Mouse (Mus musculus): ENCODE results near the gene Oser1.
"Not testable (repeated sequence)": the region's sequence is repeated elsewhere in the genome, so short reads cannot be mapped to it uniquely, and the experiment has no call there.

The Oser1 gene

GRCm38 (mm10) chr2:163443543-163443942 lies 19.0 kb upstream of the Oser1 start:
- no peak for DNase-seq (ENCODE audit: low spot score)

- no peak for DNase-seq (ENCODE audit: low spot score)
Measured at GRCm38 (mm10) chr2:163439488-163439887, 15.0 kb upstream of the Oser1 start.

GRCm38 (mm10) chr2:163438619-163439451 lies 14.3 kb upstream of the Oser1 start:
- peak; percentile 29 for DNase-seq (ENCODE audit: low spot score)

GRCm38 (mm10) chr2:163438246-163438618 lies 13.7 kb upstream of the Oser1 start, which contains the start of gene Gdap1l1:
Gene Gdap1l1, plus strand, starts transcription at chr2:163438476.
- no peak for DNase-seq (ENCODE audit: low spot score)

- no peak for DNase-seq (ENCODE audit: low spot score)
Measured at GRCm38 (mm10) chr2:163437800-163438199, 13.3 kb upstream of the Oser1 start.

- DNase-seq (ENCODE audit: low spot score), result no peak
Measured at GRCm38 (mm10) chr2:163433971-163434370, 9.5 kb upstream of the Oser1 start.

- DNase-seq (ENCODE audit: low spot score), result no peak
Measured at GRCm38 (mm10) chr2:163431289-163431688, 6.8 kb upstream of the Oser1 start.

- DNase-seq (ENCODE audit: low spot score), result no peak
Measured at GRCm38 (mm10) chr2:163428346-163429011, 4.0 kb upstream of the Oser1 start.

- no peak for DNase-seq (ENCODE audit: low spot score)
Measured at GRCm38 (mm10) chr2:163422895-163423660, 1.4 kb downstream of the Oser1 start.

GRCm38 (mm10) chr2:163420366-163420886 lies 4.1 kb downstream of the Oser1 start:
- DNase-seq (ENCODE audit: low spot score), result no peak

GRCm38 (mm10) chr2:163419346-163420045 lies 5.0 kb downstream of the Oser1 start:
- peak; percentile 98 for DNase-seq (ENCODE audit: low spot score)

GRCm38 (mm10) chr2:163418841-163419345 lies 5.6 kb downstream of the Oser1 start:
- DNase-seq (ENCODE audit: low spot score), result no peak

- no peak for DNase-seq (ENCODE audit: low spot score)
Measured at GRCm38 (mm10) chr2:163417830-163418229, 6.7 kb downstream of the Oser1 start.

GRCm38 (mm10) chr2:163417026-163417425 lies 7.5 kb downstream of the Oser1 start:
- no peak for DNase-seq (ENCODE audit: low spot score)

- DNase-seq (ENCODE audit: low spot score), result no peak
Measured at GRCm38 (mm10) chr2:163412846-163413590, 11.5 kb downstream of the Oser1 start.

GRCm38 (mm10) chr2:163412419-163412818 lies 12.1 kb downstream of the Oser1 start:
- no peak for DNase-seq (ENCODE audit: low spot score)

- no peak for DNase-seq (ENCODE audit: low spot score)
Measured at GRCm38 (mm10) chr2:163411840-163412239, 12.7 kb downstream of the Oser1 start.

GRCm38 (mm10) chr2:163411344-163411743 lies 13.2 kb downstream of the Oser1 start:
- not testable (repeated sequence) for DNase-seq (ENCODE audit: low spot score)

GRCm38 (mm10) chr2:163410211-163410610 lies 14.3 kb downstream of the Oser1 start:
- DNase-seq (ENCODE audit: low spot score), result no peak

- no peak for DNase-seq (ENCODE audit: low spot score)
Measured at GRCm38 (mm10) chr2:163404037-163404815, 20.3 kb downstream of the Oser1 start.
